Mouse (Mus musculus) C2C12 (cell line): ENCODE measurements around the gene Cntn6.

Experiments
- CTCF ChIP-seq: IDR thresholded peaks from one replicate; pipeline ENCODE4 v1.5.1; 2011; ENCODE audit not compliant: control insufficient read depth, insufficient read depth, insufficient read length
- MYOD1 ChIP-seq: IDR thresholded peaks from one replicate; pipeline ENCODE4 v1.6.1; 2011; ENCODE audit warnings: low read depth; ENCODE audit not compliant: control insufficient read depth, insufficient read length
- USF1 ChIP-seq: IDR thresholded peaks from one replicate; pipeline ENCODE4 v1.6.1; 2011; ENCODE audit warnings: low read depth, mild to moderate bottlenecking, control low read depth, moderate library complexity

DNA sequence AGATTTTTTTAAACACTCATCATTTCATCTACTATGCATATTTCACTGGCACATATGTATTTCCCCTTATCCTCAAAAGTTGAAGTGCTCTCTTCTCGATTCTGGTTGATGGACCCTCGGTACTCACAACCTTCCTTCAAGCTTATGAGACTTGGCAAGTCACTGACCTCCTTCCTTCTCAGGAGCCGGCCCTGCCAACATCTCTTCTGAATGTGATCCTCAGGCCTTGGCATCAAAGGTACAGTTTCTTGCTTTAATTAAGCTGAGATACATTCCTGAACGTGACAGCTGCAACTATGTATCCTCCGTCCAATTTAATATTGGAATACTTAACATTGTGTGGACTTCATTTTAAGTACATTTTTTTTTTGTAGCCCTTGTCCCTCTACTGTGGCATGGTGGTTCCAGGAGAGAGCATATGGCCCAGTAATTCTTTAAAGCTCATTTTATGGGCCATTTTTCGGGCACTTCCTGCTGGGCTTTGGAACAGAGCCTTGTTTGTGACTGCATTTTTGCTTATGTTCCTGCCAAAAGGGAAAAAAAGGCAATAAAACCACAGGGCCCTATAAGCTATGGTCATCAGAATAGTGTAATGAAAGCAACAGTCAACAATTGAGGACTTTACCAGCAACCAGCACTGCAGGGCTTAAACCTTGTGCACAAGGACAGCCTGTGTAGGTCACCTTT is 196.0 kb downstream of the Cntn6 start:
- TF ChIP-seq CTCF (no peak), MYOD1 (no peak), USF1 (no peak)
